Mouse (Mus musculus) c-Kit-positive CD71-positive TER-119-negative erythroid progenitor cells, embryonic 14.5 days (primary cell): ENCODE data around the gene Rdh9.
"Not testable (repeated sequence)": the region's sequence is repeated elsewhere in the genome, so short reads cannot be mapped to it uniquely, and the experiment has no call there.

Source experiments
- DNase-seq: peaks from one replicate; pipeline ENCODE4 v3.0.0-alpha.2; 2013; ENCODE audit warnings: low read depth

Rdh9 gene

GRCm38 (mm10) chr10:127759181-127760110, 16.7 kb upstream of the Rdh9 start, which contains the start of the genes Rdh1 and Rdh16f1:
Rdh1 (plus strand) TSS chr10:127759721.
Rdh16f1 (plus strand) TSS chr10:127759787.
- no peak for DNase-seq

GRCm38 (mm10) chr10:127762926-127763325, 13.3 kb upstream of the Rdh9 start:
- not testable (repeated sequence) for DNase-seq

GRCm38 (mm10) chr10:127763914-127764680, 12.1 kb upstream of the Rdh9 start:
- DNase-seq = no peak

- no peak for DNase-seq
Observed at GRCm38 (mm10) chr10:127766564-127766963, 9.6 kb upstream of the Rdh9 start.

DNA sequence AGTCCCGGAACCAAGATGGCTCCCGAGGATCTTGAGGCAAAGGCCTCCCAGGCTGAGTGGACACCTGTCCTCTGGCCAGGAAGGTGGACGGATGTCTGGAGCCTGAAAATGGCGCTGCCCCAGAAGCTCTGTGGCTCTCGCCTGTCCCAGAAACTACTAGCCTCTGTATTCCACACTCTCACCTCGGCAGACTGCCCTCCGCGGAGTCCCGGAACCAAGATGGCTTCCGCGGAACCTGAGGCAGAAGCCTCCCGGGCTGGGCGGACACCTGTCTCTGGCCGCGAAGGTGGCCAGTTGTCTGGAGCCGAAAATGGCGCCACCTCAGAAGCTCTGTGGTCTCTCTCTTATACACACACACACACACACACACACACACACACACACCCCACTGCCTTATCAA, 6.1 kb downstream of the Rdh9 start:
- not testable (repeated sequence) for DNase-seq

GRCm38 (mm10) chr10:127785411-127785810, 9.2 kb downstream of the Rdh9 start:
- not testable (repeated sequence) for DNase-seq

DNA sequence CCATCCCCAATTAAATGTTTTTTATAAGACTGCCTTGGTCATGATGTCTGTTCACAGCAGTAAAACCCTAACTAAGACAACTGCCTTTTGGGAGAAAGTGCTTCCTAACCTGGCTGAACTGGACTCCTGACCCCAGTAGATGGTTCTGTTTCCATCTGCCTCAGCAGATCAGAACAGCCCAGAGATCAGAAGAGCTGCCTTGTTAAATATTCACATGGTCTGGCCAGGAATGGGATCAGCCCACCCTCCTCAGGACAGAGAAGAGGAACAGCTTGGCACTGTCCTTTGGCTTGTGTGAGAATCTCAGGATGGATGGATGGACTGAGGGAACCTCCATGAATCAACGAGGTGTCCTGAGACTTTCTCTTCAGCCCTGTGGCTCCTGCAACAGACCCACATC, 23.1 kb downstream of the Rdh9 start:
- DNase-seq = no peak

DNA sequence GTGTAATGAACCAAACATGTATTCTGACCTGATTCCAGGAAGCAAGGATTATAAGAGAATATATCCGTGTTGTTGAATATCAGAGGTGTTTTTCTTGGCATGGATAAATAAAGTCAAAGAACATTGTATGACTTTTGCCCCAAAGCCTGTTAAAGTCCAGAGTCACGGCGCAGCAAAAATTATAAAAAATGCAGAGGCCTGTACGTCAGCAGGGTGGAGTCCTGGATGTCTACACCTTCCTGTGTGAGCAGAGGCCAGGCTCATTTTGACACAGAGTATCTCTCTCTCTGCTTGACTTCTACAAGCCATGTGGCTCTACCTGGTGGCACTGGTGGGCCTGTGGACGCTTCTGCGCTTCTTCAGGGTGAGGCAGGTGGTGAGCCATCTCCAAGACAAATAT, 24.7 kb downstream of the Rdh9 start, which contains the start of gene Rdh16:
Gene Rdh16, plus strand, starts transcription at position 262 of the 400 bp plus-strand sequence.
- no peak for DNase-seq

DNA sequence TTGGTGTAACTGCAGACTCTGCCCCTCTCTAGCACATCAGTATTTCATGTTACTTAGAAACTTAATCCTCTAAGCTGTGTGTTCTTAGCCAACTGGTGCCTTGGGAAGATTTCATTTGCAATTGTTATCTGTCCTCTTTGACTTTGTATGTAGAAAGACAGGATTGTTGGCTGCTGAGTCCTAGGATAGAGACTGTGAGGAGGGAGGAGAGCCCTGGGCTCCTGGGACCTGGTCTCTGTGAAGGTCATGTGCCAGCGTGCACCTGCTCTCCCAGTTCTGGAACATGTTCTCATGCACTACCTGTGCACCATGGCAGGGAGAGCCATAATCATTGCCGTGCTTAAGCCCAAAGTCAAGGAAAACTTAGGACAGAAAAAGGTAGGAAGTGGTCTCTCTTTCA, 25.4 kb downstream of the Rdh9 start:
- no peak for DNase-seq

DNA sequence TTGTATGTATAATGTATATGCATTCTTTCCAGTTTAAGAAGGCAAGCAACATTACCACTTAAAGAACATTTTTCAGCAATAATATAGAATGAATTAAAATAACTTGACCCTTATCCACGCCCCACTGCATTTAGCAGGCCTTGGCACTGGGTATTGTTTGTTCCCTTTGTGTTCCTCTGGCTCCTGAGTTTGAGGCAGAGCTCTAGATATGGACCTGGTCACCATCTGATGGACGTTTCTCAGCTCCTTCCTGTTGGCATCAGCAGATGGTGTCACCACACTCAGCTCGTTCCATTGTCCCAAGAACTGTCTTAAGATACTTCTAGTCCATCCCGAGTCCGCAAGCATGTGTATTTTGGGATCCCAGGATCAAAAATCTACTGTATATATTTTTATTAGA, 26.1 kb downstream of the Rdh9 start:
- no peak for DNase-seq

GRCm38 (mm10) chr10:127804416-127804815, 28.2 kb downstream of the Rdh9 start:
- DNase-seq = no peak

DNA sequence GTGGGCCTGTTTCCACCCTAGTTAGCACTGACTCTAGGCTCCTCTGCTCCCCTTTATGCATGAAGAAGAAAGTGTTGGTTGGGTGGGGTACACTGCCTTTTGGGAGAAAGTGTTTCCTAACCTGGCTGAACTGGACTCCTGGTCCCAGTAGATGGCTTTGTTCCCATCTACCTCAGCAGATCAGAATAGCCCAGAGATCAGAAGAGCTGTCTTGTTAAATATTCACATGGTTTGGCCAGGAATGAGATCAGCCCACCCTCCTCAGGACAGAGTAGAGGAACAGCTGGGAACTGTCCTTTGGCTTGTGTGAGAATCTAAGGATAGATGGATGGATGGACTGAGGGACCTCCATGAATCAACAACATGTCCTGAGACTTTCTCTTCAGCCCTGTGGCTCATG, 39.7 kb downstream of the Rdh9 start:
- DNase-seq = no peak

- DNase-seq = not testable (repeated sequence)
Observed at GRCm38 (mm10) chr10:127817268-127817910, 41.2 kb downstream of the Rdh9 start.

- not testable (repeated sequence) for DNase-seq
Observed at GRCm38 (mm10) chr10:127821806-127822205, 45.6 kb downstream of the Rdh9 start.

DNA sequence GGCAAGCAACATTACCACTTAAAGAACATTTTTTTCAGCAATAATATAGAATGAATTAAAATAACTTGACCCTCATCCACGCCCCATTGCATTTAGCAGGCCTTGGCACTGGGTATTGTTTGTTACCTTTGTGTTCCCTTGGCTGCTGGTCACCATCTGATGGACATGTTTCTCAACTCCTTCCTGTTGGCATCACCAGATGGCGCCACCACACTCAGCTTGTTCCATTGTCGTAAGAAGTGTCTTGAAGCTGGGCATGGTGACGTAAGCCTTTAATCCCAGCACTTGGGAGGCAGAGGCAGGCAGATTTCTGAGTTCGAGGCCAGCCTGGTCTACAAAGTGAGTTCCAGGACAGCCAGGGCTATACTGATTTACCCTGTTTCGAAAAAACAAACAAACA, 49.2 kb downstream of the Rdh9 start:
- peak; percentile 1 for DNase-seq

- DNase-seq = no peak
Observed at GRCm38 (mm10) chr10:127829121-127829520, 52.9 kb downstream of the Rdh9 start.

- DNase-seq = not testable (repeated sequence)
Observed at GRCm38 (mm10) chr10:127834186-127834585, 58.0 kb downstream of the Rdh9 start.

GRCm38 (mm10) chr10:127835292-127835691, 59.1 kb downstream of the Rdh9 start:
- no peak for DNase-seq

- not testable (repeated sequence) for DNase-seq
Observed at GRCm38 (mm10) chr10:127837793-127838192, 61.6 kb downstream of the Rdh9 start.

DNA sequence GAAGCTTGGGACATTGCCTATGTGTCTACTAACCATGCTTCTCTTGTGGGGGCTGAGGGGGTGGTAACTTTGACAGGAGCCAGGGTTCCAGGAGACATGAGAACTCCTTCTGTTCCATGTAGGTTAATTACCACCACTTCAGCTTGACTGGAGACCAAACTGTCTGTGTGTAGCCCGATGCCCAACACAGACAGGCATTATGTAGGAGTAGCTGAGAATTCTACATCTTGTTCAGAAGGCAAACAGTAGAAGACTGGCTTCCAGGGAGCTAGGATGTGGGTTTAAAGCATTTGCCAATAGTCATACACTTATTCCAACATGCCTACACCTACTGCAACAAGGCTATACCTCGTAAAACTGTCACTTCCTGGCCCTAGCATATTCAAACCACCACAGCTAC, 62.4 kb downstream of the Rdh9 start:
- DNase-seq = no peak

DNA sequence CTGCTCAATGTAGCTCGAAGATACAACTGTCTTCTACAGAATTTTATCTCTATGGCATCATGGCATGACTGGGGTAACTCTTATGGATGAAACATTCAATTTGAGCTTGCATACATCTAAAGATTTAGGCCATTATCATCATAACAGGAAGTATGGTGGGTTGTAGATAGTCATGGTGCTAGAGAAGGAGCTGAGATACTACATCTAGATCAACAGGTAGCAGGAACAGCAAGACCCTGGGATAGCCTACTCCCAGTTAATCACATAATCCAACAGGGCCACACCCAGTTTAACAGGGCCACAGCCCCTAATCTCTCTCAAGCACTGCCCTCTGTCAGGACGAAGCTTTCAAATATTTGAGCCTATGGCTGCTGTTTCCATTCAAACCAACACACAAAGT, 64.6 kb downstream of the Rdh9 start:
- DNase-seq = no peak
